Comparison of ENCODE assay signal across 11 mouse cellular contexts in genomic region chr10:105489970-105490735, GRCm38 (mm10).
DNase-seq lines count a peak whose midpoint lies in the region; ATAC-seq lines count a peak whose summit lies in the region.
"Had no signal": no experiment of that assay in that cellular context is flagged by ENCODE, and none has a peak within 500 bp of the region (broad histone marks: within the 10 kb centered on the region; RNA-seq: fewer than 3 reads in every experiment).

No protein-coding gene starts in this region.

- H3K36me3 ChIP-seq in forebrain, embryonic 11.5 days (ENCODE audit: control insufficient read depth, insufficient read depth, low read length) = no peaks in the 10 kb centered on the region
- H3K36me3 ChIP-seq in kidney, embryonic 15.5 days = no peaks in the 10 kb centered on the region
- H3K36me3 ChIP-seq in neural tube, embryonic 15.5 days = no peaks in the 10 kb centered on the region

- H3K27ac ChIP-seq in forebrain, embryonic 11.5 days (ENCODE audit: low read depth, low read length) = no peak overlapping the region
- peak overlapping the region; percentile 51; the same call in 1 of the 2 replicates for H3K27ac ChIP-seq in kidney, embryonic 15.5 days
- H3K27ac ChIP-seq in neural tube, embryonic 15.5 days (replicated peaks) = no peak overlapping the region
- H3K27ac ChIP-seq: liver, embryonic 14.5 days had no signal

- H3K4me2 ChIP-seq in forebrain, embryonic 11.5 days (ENCODE audit: low read depth, low read length, severe bottlenecking) = no peak overlapping the region
- H3K4me2 ChIP-seq in kidney, embryonic 15.5 days = no peak overlapping the region; the same call in 1 of the 2 replicates
- peak overlapping the region; percentile 23 for H3K4me2 ChIP-seq in neural tube, embryonic 15.5 days

- H3K4me1 ChIP-seq in forebrain, embryonic 11.5 days (replicated peaks; ENCODE audit: control insufficient read depth, insufficient read depth, low read length) = 0 out of 2 replicates have a peak, but pooled peaks cover 3% of the 10 kb centered on the region
- peaks cover 24% of the 10 kb centered on the region for H3K4me1 ChIP-seq in kidney, embryonic 15.5 days
- H3K4me1 ChIP-seq in neural tube, embryonic 15.5 days = peaks cover 12% of the 10 kb centered on the region; the same call in 1 of the 2 replicates

- no peak overlapping the region for H3K4me3 ChIP-seq in forebrain, embryonic 11.5 days (ENCODE audit: low read depth, low read length)
- H3K4me3 ChIP-seq in kidney, embryonic 15.5 days (replicated peaks) = no peak overlapping the region
- H3K4me3 ChIP-seq in neural tube, embryonic 15.5 days (replicated peaks) = no peak overlapping the region
- H3K4me3 ChIP-seq: erythroblast, embryonic 14.5 days had no signal

- H3K27me3 ChIP-seq in forebrain, embryonic 11.5 days (ENCODE audit: control insufficient read depth, insufficient read depth, low read length) = peaks cover 6% of the 10 kb centered on the region; the same call in 1 of the 2 replicates
- H3K27me3 ChIP-seq in kidney, embryonic 15.5 days = no peaks in the 10 kb centered on the region
- H3K27me3 ChIP-seq in neural tube, embryonic 15.5 days (replicated peaks) = no peaks in the 10 kb centered on the region

- no peaks in the 10 kb centered on the region for H3K9me3 ChIP-seq in forebrain, embryonic 11.5 days (ENCODE audit: control insufficient read depth, low read length)
- no peaks in the 10 kb centered on the region for H3K9me3 ChIP-seq in kidney, embryonic 15.5 days (replicated peaks)
- H3K9me3 ChIP-seq in neural tube, embryonic 15.5 days (replicated peaks) = no peaks in the 10 kb centered on the region

- H3K9ac ChIP-seq in forebrain, embryonic 11.5 days (ENCODE audit: low read length) = no peak overlapping the region
- no peak overlapping the region for H3K9ac ChIP-seq in kidney, embryonic 15.5 days
- no peak overlapping the region for H3K9ac ChIP-seq in neural tube, embryonic 15.5 days (replicated peaks)
- H3K9ac ChIP-seq: liver, embryonic 14.5 days had no signal

- intact Hi-C loops in left cerebral cortex, postnatal 4 days (cut with DNase I) = no loop called here
- intact Hi-C loops in left cerebral cortex, postnatal 36 days (cut with DNase I) = no loop called here

- 50% methylated on average over 14 of the region's 14 CpGs for WGBS in forebrain, embryonic 11.5 days
- WGBS in kidney, embryonic 15.5 days = 51% methylated on average over 14 of the region's 14 CpGs
- WGBS in neural tube, embryonic 15.5 days = 45% methylated on average over 14 of the region's 14 CpGs

- peak; percentile 29 for DNase-seq in left cerebral cortex, postnatal 4 days
- DNase-seq in left cerebral cortex, postnatal 36 days (ENCODE audit: low spot score in 2 of 2) = no peak
- DNase-seq in forebrain, embryonic 11.5 days (ENCODE audit: low spot score) = no peak
- DNase-seq in frontal cortex, postnatal 25 days (ENCODE audit: low spot score in 2 of 2) = no peak
- DNase-seq in thymus, postnatal 36 days = no peak
- DNase-seq in right cerebral cortex, adult 2 months (ENCODE audit: low spot score in 2 of 2) = no peak
- DNase-seq: thymus, postnatal 25 days had no signal

- peak; percentile 60 for ATAC-seq in forebrain, embryonic 11.5 days (replicated peaks; ENCODE audit: low FRiP score)
- peak; percentile 79 for ATAC-seq in kidney, embryonic 15.5 days (replicated peaks; ENCODE audit: low FRiP score)
- ATAC-seq in neural tube, embryonic 15.5 days (ENCODE audit: low FRiP score) = peak; percentile 58; the same call in 1 of the 2 replicates
